Mouse (Mus musculus): Measurements from ENCODE around the gene Gtdc1. TPM values are rescaled to one million over a fixed set of nuclear protein-coding genes. Genes with fewer than 3 reads are reported as not detected.

Gene Gtdc1
- total RNA-seq (2023): 10 to 100 TPM; 32.5 to 36.7 TPM

DNA sequence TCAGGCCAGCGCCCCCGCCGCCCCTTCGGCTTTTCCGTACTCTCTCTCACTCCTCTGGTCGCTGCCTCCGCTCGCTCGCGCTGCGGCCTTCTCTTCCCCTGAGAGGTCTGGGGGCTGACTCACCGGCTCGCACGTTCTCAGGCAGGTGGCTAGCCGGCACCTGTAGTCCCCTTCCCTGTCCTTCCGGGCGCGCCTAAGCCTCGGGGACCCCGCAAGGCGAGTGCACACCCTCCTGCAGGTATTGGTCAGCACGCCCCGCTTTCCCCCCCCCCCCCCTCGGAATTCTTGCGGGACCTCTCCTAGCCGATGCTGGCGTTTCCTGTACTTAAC, at the start of gene Gtdc1:
Gene Gtdc1 (minus strand): TSS at position 176 of the 330 bp plus-strand sequence.

Other genes with a start within 250 kb of the Gtdc1 start
- gene Zeb2, start 189.7 kb upstream of the Gtdc1 start, total RNA-seq (2023): 100 to 1,000 TPM; 255 to 356 TPM